Mouse (Mus musculus) lung, adult 2 months (tissue): ENCODE data around the gene Vax2. TPM values are rescaled to one million over a fixed set of nuclear protein-coding genes. Genes with fewer than 3 reads are reported as not detected.

Experiments
- DNase-seq: peaks from one replicate; pipeline ENCODE4 v3.0.0; 2022
- H3K4me1 ChIP-seq: fragments of 200-500 bp; 2 replicates; pipeline ENCODE4 v1.6.1; 2011; ENCODE audit warnings: low read length; ENCODE audit not compliant: control insufficient read depth, insufficient read depth
- H3K4me3 ChIP-seq: fragments of 200-500 bp; replicated peaks from 2 replicates; pipeline ENCODE3; 2011; ENCODE audit warnings: low read depth, mild to moderate bottlenecking, control low read depth, low read length; ENCODE audit errors: extremely low read depth
- CTCF ChIP-seq: fragments of 200-500 bp; IDR thresholded peaks from 2 replicates; pipeline ENCODE4 v1.5.1; 2011; ENCODE audit warnings: mild to moderate bottlenecking, low read length, control low read depth; ENCODE audit not compliant: insufficient read depth
- POLR2A ChIP-seq: fragments of 200-500 bp; IDR thresholded peaks from 2 replicates; pipeline ENCODE4 v1.6.1; 2011; ENCODE audit warnings: low read depth, mild to moderate bottlenecking, control low read depth, low read length, borderline replicate concordance; ENCODE audit errors: extremely low read depth
- WGBS: fragments of 180-500 bp; shearing (Covaris S2); methylation state at CpG from one replicate; pipeline ENCODE4 v1.1.7; 2018; 5-methylcytosine and 5-hydroxymethylcytosine counted together
- polyA plus RNA-seq: library from polyadenylated mRNA; depleted of rRNA; stranded (reverse); fragments of >200 nt; gene quantifications from 2 replicates; pipeline ENCODE4 v1.2.3, GENCODE M21; 2012; rRNA removed

Vax2 gene
- polyA plus RNA-seq, result not detected in 2 replicates

- H3K4me1 ChIP-seq, result peaks cover 4% of the 10 kb centered on the region; the same call in 1 of the 2 replicates
- peak within 1 kb of the TSS; percentile 18 for H3K4me3 ChIP-seq
- 1% methylated on average over 46 of the region's 46 CpGs for WGBS
- TF ChIP-seq POLR2A (no peak), CTCF (no peak)
- DNase-seq, result no peak
Observed at GRCm38 (mm10) chr6:83711067-83711675, at the start of gene Vax2. Vax2 (plus strand) TSS chr6:83711264.

DNA sequence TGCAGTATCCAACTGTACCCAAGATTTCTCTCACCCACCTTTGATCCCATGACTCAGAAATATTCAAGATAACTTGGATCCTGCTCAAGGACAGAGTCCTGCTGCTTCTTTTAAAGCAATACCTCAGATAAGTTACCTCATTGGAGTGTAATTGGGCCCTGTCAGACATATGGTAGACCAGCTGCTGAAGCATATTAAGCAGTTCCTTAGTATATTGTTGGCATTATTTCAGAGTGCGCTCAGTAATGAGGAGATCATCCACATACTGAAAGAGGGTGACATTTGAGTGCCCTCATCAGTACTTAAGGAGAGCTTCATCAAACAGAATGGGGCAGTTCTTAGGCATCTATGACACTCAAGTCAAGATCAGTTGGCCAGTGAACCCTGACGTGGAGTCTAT is 46.1 kb upstream of the Vax2 start:
- no peak for DNase-seq
- Histone ChIP-seq H3K4me3 (no peak overlapping the region), H3K4me1 (no peaks in the 10 kb centered on the region)
- no peak for TF ChIP-seq CTCF
- TF ChIP-seq POLR2A, result no peak
- WGBS, result 76% methylated on average over 2 of the region's 2 CpGs

- H3K4me1 ChIP-seq, result no peaks in the 10 kb centered on the region
- TF ChIP-seq CTCF (peak; percentile 61), POLR2A (no peak)
- no peak overlapping the region for H3K4me3 ChIP-seq
- 5% methylated on average over 4 of the region's 4 CpGs for WGBS
- DNase-seq, result peak; percentile 61
Observed at GRCm38 (mm10) chr6:83673395-83673794, 37.7 kb upstream of the Vax2 start.

- no peak within 1 kb of the TSS for H3K4me3 ChIP-seq
- no peak for DNase-seq
- no peak for TF ChIP-seq CTCF
- TF ChIP-seq POLR2A, result no peak
- no peaks in the 10 kb centered on the region for H3K4me1 ChIP-seq
- 58% methylated on average over 4 of the region's 4 CpGs for WGBS
Observed at GRCm38 (mm10) chr6:83677757-83678156, 33.3 kb upstream of the Vax2 start, which contains the start of gene Cd207. Cd207 (minus strand) TSS chr6:83677857.

DNA sequence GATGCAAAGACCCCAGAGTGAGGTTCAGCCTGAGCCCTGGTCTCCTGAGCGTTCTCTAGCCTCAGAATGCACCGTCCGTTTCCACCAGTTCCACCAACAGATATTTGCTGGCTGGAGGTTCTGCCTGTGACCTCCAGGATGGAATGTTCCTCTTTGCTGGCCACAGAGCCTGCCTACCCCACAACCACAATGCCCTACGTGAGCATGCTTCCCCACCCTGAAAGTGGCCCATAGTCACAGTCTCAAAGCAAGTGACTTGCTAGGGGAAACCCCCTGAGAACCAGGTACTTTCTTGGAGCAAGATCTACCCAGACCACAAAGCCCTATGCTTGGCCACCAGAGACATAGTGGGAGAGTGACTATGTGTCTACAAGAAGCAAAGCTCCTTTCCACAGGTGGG is 21.7 kb upstream of the Vax2 start:
- no peak for DNase-seq
- TF ChIP-seq POLR2A (no peak), CTCF (no peak)
- no peaks in the 10 kb centered on the region for H3K4me1 ChIP-seq
- H3K4me3 ChIP-seq, result no peak overlapping the region
- WGBS, result 62% methylated on average over 4 of the region's 4 CpGs

- no peak for TF ChIP-seq POLR2A
- TF ChIP-seq CTCF, result peak; percentile 66
- H3K4me1 ChIP-seq, result no peaks in the 10 kb centered on the region
- DNase-seq, result no peak
- 18% methylated on average over 4 of the region's 5 CpGs for WGBS
- H3K4me3 ChIP-seq, result no peak overlapping the region
Observed at GRCm38 (mm10) chr6:83690277-83690676, 20.8 kb upstream of the Vax2 start.

GRCm38 (mm10) chr6:83690936-83691335 is 20.1 kb upstream of the Vax2 start:
- no peak for DNase-seq
- no peaks in the 10 kb centered on the region for H3K4me1 ChIP-seq
- 59% methylated on average over 2 of the region's 2 CpGs for WGBS
- no peak overlapping the region for H3K4me3 ChIP-seq
- TF ChIP-seq POLR2A (no peak), CTCF (no peak)

DNA sequence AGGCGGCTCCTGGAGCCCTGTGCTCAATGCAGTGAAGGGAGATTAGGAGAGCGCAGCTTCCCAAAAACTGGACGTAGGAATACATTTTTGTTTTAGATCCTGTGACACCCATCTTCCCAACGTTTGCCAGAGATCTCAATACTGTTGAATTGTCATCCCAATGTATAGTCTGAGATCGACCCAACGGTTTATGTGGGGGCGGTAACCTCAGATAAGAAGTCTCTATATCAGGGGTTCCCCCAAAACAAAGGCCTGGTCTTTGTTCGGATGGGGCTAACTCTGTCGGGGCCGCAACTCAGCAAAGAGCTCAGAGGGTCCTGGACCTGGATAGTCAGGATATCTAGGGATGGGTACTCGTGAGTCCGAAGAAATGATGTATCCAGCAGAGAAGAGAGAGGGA is 18.1 kb upstream of the Vax2 start:
- H3K4me1 ChIP-seq, result no peaks in the 10 kb centered on the region
- no peak for TF ChIP-seq POLR2A
- H3K4me3 ChIP-seq, result no peak overlapping the region
- WGBS, result 2% methylated on average over 12 of the region's 12 CpGs
- DNase-seq, result no peak

GRCm38 (mm10) chr6:83693835-83694234 is 17.2 kb upstream of the Vax2 start:
- DNase-seq, result no peak
- WGBS, result under 1% methylated on average over 9 of the region's 9 CpGs
- no peaks in the 10 kb centered on the region for H3K4me1 ChIP-seq
- no peak overlapping the region for H3K4me3 ChIP-seq
- TF ChIP-seq POLR2A (no peak), CTCF (peak; percentile 63)

DNA sequence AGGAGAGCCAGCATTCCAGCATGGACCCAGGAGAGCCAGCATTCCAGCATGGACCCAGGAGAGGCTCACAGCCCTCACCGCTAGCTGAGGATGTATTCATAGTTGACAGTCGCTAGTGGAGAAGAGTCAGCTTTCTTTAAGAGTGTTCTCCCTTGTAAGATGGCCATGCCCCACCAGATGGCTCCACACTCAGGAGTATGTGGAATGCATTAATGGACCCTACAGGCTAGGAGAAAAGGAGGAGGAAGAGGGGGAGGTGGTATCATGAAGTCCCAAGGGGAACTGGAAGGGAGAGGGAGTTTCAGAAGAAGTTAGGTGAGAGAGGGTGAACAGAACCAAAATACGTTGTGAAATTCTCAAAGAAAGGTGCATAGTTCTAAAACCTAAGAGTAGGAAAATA is 15.3 kb upstream of the Vax2 start:
- H3K4me1 ChIP-seq, result no peaks in the 10 kb centered on the region
- no peak for DNase-seq
- 11% methylated on average over 3 of the region's 3 CpGs for WGBS
- no peak overlapping the region for H3K4me3 ChIP-seq
- TF ChIP-seq CTCF, result no peak
- TF ChIP-seq POLR2A, result no peak

DNA sequence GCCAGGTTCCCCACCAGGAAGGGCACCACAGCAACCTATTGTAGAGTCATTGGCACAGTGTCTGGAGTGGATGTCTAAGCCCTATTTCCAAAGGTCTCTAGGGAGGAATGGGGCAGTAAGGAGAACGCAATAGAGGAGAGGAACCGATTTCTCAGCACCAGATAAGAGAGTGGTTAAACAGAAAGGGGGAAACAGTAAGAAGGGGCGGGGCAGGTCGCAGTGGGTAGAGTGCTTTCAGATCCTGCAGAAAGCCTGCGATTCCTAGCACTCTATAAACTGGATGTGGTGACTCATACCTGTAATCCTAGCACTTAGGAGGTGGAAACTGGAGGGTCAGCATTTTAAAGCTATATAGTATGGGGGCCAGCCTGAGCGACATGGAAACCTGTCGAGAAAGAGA is 14.4 kb upstream of the Vax2 start:
- Histone ChIP-seq H3K4me3 (no peak overlapping the region), H3K4me1 (no peaks in the 10 kb centered on the region)
- TF ChIP-seq CTCF (no peak), POLR2A (no peak)
- no peak for DNase-seq
- WGBS, result 3% methylated on average over 7 of the region's 7 CpGs
